Mouse (Mus musculus) G1E (cell line): Measurements from ENCODE around the gene Atxn7l1.

Source experiments
- CTCF ChIP-seq: IDR thresholded peaks from 2 replicates; pipeline ENCODE4 v1.5.1; 2012; ENCODE audit warnings: low read depth, low read length, inconsistent platforms, mixed read lengths
- GATA1 ChIP-seq: IDR thresholded peaks from 2 replicates; pipeline ENCODE4 v1.6.1; 2012; ENCODE audit warnings: borderline replicate concordance, low read length, inconsistent platforms, mixed read lengths
- GATA2 ChIP-seq: IDR thresholded peaks from 2 replicates; pipeline ENCODE4 v1.6.1; 2012; ENCODE audit warnings: low read depth, low read length, inconsistent platforms, borderline replicate concordance

DNA sequence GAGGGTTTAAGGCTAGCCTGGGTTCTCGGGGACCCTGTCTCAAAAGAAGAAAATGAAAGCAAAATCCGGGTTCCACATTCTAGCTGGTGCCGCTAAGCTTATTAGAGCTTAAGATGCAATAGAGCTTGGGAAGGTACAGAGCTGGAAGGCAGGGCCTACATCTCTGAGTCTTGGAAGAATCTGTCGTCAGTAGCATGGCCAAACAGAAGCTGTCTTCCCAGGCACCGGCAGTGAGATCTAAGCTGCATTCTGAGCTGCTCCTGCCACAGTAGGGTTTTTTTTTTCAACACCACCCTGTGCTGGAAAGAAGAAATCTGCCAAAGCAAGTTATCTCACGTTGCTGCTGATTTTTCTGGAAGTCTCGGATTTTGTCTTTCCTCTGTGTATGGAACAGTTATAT is 129.9 kb downstream of the Atxn7l1 start:
- no peak for TF ChIP-seq CTCF
- no peak for TF ChIP-seq GATA1
- TF ChIP-seq GATA2 = no peak
